Mouse (Mus musculus) induced T-regulatory cell, adult 2 months (primary cell): ENCODE data around the gene Gm20388.

Experiments used
- DNase-seq: peaks from one replicate; pipeline ENCODE4 v3.0.0-alpha.2; 2012; ENCODE audit warnings: low read depth

The Gm20388 gene

DNA sequence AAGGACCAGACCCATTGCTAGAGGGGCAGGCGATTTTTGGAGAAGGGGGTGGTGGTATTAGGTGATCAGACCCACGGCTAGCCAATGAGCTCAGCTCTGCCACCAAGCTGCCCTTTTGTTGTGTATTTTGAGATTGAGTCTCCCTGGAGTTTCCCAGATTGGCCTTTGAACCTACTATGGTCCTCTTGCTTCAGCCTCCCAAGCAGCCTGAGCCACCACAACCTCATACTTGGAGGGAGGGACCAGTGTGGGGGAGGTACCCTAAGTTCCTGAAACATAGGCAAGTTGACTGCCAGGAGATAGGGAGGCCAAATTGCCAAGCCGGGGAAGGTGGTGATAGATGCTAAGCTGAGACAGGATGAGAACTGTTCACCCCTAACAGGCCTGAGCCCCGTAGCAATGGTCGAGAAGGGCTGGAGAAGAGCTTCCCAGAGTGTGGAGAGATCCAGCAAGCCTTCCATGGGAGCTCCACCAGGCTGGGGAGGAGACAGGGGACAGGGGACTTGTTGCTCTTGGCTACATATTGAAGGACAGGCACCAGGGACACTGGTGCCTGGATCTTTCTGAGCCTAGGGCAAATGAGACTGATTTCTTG is 600.3 kb downstream of the Gm20388 start:
- no peak for DNase-seq

DNA sequence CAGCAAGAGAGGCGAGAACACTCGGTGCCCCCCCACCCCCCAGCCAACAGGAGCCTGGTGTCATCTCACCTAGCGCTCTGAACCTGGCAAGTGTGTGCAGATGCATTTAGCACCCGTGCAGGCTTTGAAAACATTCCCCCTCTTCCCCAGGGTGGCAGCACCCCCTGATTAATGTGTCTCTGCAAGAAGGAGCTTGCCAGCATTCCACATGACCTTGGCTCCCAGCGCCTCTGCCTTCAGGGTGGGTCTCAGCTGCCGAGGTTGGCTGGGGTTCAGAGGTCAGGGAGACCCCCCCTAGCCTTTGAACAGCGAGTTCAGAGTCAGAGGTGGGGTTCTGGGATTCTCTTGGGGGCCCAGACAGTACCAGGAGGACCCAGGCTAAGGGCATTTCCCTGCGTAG is 601.1 kb downstream of the Gm20388 start:
- DNase-seq = no peak

DNA sequence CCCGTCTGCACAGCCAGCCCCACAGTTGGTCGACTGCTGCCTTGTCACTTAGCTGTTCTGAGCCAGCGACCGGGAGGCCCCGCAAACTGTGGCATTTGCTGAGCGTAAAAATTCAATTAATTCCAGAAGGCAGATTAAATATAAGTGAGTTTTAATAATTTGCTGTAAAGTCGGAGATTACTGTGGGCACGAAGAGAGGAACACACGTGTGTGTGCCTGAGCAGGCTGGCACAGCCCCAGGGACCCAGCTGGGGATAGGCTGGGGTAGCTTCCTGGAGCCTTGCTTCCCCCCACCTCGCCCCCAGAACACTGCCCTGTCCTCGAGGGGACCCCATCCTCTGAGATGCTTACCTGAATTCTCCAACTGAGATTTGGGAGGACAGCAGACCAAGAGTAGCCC is 601.7 kb downstream of the Gm20388 start:
- DNase-seq = no peak

DNA sequence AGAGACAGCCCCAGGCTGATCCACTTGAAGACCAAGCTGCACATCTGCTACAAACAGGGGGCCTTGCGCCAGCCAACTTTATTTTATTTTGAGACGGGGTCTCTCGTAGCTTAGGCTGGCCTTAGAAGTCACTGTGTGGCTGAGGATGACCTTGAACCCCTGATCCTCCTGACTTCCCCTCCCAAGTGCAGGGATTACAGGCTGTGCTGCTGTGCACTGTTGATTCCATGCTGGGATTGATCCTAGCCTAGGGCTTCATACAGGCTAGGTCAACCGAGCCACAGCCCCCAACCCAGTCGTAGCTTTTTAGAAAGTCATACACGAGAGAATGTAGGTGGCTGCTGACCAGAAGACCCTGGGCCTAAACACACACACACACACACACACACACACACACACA is 602.5 kb downstream of the Gm20388 start:
- DNase-seq = no peak

DNA sequence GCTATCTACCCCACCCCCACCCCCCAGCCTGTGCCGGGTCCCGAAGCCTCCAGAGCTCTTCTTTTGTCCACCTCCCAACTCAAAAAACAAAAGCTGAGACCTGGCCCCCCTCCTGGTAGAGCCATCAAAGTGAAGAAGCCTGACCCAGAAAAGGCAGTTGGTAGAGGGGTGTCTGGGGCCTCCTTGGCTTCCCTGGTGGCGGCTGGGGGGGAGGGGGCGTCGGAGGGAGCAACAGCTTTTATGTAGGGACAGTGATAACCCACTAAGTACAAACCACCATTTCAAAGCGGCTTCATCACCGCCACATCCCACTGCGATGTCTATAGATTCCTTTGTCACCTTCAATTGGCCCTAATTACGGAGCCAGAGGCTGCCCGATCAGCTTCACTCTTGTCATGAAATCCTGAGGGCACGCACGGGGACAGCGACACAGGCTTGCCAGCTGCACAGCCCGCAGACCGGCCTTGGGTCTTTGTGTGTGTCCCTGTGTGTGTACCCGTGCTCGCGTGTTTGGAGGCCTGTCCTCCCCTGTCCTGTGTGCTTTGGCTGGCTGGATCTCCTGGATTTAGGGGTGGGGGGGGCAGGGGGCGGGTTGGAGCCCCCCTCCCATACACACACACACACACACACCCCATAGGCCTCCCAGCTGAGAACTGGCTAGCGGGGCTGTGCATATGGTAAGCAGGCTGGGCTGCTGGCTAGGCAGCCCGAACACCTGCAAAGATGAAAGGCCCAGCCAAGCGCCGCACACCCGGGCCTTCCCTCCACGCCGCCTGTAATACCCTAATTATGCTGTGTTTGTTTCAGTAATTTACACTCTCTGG is 603.2 kb downstream of the Gm20388 start:
- DNase-seq = no peak

DNA sequence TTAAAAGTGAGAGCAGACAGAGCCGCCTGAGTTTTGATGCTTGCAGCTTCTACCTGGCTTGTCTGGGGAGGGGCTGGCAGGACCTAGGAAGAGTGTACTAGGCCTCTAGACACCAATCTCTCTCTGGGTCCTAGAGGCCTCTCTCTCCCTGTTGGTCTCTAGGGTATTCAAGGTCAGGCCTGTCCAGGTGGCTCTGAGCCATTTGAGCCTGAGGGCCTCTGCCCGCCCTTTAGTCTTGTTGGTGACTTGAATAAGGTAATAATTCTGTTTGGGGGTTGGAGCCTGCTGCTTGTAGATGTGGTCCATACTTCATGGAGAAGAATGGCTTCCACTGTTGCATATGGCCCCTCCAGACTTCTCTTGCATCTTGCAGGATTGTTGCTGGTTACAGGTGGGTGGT is 604.6 kb downstream of the Gm20388 start:
- no peak for DNase-seq

DNA sequence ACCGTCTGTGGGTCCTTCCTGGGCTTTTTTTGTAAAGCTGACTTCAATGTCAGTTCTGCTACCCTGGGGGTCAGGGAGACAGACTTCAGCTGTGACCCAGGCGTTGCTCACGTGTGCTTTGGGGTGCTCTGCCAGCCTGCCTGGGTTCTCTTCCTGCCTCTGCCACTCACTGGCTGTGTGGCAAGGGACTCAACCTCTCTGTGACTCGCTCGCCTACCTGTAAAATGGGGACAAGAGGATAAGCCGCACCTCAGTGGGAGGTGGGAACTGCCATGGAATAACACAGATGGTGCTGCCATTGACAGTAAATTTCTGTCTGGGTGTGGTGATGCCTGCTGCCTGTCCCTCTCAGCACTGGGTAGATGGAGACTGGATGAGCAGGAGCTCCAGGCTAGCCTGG is 605.0 kb downstream of the Gm20388 start:
- no peak for DNase-seq

DNA sequence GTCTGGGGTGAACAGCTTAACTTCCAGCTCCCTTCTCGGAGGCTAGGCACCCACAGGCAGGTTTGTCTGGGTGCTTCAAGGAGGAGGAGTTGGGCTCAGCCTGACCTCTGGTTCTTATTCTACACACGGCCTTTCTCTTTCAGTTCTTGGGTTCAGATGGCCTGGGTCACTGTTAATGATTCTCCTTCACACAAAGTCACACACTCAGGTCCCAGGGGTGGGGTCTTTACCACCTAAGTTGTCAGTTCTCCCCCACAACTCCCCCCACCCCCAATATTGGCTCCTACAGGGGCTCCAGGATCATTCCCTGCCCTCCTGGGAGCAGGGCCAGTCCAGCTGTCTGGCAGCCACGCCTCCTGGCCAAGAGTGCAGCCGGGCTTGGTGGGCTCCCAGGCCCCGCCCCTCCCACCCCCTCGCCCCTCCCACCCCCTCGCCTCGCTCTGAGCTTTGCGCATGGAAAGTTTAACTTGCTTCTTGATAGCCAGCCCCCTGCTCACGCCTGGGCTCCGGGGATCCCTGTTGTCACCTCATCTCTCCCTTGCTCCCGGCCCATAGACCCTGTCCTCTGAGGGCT is 605.6 kb downstream of the Gm20388 start:
- DNase-seq = no peak

DNA sequence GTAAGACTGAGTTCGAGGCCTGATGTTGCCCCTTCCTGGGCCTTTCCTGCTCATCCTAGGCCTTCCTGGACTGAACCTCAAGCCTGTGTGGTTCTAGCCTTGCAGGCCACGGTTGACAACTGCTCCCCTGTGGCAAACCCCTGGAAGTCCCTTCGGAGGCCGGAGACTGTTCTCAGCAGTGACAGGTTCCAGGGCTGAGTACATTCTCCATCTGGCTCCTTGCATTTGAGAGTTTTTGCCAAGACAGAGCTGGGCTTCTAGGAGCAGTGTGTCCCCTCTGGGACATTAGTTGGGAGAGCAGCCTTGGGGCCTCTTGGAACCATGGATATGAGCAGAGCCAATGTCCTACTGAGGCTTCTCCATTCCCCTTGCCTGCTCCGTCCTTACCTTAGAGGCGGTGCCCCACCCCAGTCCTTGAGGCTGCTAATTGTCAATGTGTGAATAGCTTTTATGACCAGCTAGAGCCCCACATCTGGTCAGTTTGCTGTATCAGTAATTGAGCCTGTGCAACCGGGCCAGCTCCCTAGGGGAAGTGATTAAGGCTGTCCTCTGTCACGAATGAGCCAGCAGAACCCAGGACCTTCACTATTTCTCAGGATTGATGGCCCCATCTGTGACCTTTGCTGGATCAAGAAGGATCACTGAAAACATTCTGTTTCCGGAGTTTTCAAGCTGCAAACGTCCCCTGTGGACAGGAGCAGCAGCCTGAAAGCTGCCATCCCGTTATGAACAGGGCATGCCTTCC is 607.2 kb downstream of the Gm20388 start:
- no peak for DNase-seq

DNA sequence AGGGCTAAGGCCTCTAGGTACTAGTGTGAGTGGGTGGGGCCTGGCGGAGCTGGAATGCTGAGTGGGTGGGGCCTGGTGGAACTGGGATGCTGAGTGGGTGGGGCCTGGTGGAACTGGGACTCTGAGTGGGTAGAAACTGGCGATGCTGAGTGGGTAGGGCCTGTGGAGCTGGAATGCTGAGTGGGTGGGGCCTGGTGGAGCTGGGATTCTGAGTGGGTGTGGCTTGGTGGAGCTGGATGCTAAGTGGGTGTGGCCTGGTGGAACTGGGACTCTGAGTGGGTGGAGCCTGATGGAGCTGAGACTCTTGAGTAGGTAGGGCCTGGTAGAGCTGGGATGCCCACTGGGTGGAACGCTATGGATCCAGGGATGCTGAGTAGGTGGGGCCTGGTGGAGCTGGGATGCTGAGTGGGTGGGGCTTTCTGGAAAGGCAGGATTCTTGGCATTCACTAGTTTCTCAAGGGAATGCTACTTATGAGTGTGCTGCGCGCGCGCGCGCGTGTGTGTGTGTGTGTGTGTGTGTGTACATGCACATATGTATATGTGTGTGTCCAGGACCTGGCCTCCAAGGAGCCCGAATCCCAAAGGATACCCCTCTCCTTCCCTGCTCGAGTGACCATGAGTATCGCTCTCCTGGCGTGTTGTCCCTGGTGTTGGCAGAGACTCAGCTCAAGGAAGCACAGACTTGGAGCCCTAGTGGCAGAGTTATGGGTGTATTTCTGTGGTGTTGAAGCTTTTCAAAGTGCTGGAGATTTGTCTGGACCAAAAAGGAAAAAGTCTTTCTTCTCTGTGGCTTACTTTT is 608.3 kb downstream of the Gm20388 start:
- no peak for DNase-seq

DNA sequence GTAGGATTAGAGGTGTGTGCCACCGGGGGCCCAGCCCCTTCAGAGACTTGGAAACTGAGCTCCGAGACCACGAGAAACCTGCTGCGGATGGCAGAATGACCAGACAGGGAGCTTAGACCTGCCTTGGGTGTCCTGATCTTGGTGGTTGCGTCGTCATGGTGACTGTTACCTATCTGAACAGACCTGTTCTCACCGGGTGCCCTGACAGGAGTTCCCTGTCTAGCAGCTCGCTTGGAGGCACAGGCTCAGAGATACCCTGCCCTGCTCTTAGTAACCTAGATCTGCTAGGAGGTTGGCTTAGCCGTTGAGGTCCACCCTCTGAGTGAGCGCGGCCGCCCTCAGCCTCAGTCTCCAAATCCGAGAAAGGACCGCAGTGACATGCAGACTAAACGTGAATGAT is 609.6 kb downstream of the Gm20388 start:
- DNase-seq = no peak

DNA sequence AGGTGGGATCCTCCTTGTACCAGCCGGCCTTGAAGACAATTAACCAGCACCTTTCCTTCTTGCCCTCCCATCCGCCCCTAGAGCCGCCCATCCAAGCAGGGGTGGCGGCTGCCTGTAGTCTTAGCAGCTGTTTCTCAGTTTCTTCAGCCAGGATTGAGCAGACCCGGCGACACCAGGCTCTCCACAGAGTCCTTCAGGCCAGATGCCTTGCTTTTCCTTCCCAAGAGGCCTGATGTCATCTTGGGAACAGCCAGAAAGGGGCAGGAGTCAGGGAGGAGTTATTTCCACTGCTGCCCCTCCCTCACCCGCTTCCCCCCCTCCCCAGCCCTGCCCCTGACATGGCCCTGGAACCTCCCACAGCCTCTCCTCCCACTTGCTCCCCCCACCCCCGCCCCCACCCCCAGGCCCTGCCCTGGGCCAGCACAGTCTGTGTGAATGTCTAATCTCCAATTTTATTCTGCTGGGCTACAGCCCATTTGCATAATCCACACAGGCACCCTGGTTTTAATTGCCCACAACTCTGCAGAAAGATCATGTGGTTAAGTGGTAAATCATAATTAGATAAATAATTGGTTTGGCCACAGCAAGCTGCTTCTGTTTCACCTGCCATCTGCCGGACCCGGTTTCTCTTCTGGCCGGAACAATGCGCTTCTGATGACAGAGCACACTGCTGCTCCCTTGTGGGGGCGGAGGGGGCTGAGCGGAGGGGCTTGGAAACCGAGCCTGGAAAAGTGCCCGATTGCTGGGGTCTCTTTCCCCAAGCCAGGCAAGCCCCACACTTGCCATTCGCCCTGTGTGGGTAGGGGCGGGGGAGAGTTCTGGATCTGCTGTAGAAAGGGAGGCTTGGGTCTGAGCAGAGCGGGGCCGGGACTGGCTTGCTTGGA is 610.3 kb downstream of the Gm20388 start:
- DNase-seq = no peak

DNA sequence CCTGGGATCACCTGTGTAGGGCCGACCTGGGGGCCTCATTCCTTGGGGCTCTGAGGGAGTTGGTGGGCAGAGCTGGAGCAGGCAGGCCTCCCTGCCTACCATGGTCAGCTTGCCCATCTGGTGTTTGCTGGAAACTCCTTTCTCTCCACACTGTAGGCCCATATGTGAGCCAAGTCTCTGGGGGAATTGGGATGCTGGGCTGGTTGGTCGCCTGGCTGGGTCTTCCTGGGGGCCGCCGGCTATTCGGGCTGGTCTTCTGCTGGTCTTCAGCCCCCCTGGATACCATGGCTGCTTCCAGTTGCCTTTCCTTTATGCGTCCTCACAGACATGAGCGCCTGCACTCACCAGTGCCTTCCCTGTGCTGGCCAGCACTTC is 610.9 kb downstream of the Gm20388 start:
- no peak for DNase-seq

DNA sequence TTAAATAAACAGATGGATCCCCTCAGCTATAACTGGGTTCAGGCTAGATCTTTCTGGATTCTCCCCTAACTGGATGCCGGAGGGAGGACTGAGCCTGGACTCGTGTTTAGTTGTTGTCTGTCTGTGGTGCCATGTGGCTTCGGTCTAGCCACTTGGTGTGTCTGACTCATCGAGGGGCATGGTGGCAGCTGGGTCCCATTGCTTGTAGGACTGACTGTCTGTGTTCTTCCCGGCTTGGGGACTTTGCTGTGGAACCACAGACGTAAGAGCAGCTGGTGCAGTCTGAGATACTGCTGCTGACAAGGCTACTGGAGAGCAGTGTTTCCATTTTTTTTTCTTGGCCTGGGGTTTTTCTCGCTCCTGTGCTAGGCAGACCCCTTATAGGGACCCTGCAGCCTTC is 613.0 kb downstream of the Gm20388 start:
- DNase-seq = no peak

DNA sequence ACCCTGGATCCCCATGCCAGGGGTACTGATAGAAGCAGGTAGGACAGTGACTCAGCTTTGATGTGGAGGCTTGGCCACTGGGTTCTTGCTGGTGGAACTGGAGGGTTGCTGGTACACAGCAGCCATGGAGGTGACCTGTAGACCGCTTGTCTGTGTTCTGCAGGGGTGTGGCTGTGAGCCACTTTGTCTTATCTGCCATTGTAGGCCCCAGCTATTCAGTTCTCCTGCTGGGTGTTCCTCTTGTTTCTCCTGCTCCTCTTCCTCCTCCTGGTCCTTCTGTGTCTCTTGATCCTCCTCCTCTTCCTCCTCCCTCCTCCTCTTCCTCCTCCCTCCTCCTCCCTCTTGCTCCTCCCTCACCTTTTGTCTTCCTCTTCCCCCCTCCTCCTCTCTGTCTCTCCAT is 614.5 kb downstream of the Gm20388 start:
- no peak for DNase-seq

DNA sequence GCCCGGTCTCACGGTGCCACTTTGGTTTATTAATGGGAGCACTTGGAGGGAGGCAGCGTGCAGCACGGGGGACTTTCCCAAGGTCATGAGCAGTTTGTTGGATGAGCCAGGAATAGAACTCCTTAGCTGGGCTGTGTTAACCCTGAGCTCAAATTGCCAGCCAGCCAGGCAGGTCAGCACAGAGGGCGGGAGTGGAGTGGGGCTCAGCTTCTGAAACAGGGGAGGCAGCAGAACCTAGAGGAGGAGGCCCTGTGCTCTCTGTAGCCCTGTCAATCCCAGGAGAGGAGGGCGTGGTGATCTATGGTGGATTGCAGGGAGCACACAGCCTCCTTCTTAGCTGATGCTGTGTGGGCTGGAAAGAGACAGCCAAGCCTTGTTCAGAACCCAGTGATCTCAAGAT is 615.2 kb downstream of the Gm20388 start:
- no peak for DNase-seq

DNA sequence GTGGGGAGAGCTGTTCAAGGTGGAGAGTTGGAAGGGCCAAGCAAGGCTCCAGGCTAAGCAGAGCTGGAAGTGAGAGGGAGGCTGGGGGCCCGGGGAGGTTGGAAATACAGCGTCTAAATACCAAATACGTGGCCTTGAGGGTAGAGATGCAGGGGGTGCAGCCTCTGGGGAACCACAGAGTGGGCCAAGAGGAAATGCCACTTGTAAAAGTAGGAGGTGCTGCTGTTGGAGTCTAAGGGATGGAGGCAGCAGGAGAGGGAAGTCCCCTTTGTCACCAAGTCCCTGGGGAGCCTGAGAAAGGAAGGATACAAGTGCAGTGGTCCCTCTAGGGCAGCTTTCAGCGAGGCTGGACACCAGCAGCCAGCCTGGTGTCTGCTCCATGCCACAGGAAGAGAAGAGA is 615.9 kb downstream of the Gm20388 start:
- no peak for DNase-seq

DNA sequence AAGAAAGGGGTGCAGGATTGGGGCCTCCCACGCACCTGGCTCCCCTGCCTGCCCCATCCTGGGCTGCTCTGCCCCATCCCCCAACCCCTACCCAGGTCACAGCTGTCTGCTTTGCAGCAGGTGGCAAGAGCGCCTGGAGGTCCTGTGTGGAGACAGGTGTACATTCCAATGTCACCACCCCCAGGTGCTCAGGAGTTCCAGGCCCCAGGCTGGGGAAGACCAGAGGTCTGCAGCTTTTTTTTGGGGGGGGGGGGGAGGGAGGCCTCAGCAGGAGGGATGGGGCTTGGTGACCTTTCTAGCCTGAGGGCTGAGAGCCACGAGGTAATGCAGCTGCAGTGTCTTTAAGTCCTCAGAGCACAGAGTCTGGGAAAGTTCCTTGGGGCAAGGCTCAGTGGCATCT is 617.7 kb downstream of the Gm20388 start:
- no peak for DNase-seq

DNA sequence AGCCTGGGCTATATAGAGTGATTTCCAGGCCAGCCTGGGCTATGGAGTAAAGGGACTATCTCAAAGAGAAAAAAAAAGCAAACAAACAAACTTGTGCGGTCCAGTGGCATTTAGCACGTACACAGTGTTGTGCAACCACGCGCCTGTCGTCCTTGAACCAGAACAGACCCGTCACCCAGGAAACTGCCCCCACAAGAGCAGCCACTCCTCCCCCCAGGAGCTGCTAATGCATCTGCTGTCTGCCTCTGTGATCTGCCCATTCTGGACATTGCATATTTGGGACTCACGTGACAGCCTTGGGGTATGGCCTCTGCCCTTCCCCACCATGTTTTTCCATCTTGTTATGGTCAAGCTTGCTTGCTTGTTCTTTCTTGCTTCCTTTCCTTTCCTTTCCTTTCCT is 618.6 kb downstream of the Gm20388 start:
- no peak for DNase-seq

DNA sequence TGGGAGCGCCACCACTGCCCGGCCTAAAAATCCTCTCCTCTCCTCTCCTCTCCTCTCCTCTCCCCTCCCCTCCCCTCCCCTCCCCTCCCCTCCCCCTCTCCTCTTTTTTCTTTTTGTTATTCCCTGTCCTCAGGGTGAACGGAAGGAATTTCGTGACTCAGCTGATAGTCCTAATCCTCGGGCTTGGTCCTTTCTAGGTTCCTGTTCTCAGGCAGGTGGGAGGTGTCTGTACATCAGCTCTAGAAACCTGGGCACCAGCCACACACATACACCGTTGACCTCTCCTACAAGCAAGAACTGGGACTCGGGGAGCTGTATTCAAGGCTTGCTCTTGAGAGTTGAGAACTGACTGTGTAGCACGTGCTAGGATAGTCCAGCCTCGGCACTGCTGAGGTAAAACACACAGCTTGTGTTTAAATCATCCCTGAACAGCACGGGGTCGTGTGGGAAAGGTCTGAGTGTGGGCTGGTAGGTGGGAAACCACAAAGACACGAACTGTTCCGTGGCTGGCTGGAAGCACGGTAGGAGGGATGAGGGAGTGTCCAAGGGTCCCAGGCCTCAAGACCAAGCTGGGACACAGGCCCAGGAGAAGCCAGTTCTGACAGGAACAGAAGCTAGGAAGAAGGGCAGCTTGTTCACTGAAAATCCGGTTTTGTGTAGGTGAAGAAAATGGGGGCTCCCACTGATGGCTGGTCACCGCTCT is 620.5 kb downstream of the Gm20388 start:
- no peak for DNase-seq
